Comparison of ENCODE assay signal across 23 mouse cellular contexts in the genomic region with DNA sequence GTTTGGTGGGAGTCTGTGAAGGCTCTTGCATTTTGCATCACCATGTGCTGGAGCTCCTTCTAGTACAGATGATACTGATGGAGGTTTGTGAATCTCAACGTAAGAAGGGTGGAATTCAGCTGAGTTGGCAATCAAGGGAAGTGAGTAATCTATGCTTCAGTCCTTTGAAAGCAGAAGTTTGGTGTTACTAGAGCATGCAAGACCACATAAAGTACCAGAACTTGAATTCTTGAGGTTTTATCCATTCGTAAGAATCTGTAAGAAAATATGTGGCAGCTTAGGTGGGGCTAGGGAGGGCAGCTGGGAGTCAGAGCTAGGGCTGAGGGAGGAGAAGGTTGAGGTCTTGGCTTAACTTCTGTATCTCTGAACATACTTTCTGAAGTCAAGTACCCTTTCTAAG. TPM values are rescaled to one million over a fixed set of nuclear protein-coding genes. Genes with fewer than 3 reads are reported as not detected.
A peak's percentile ranks its signal among the peaks of the same experiment; 100 is the strongest.
DNase-seq lines count a peak whose midpoint lies in the region; ATAC-seq and TF ChIP-seq lines count a peak whose summit lies in the region.
"Had no signal": no experiment of that assay in that cellular context is flagged by ENCODE, and none has a peak within 500 bp of the region (broad histone marks: within the 10 kb centered on the region; RNA-seq: fewer than 3 reads in every experiment).

No protein-coding gene starts in this region.

- TF ChIP-seq EP300 in CH12.LX (IDR thresholded peaks at IDR 0.05; ENCODE audit: low read length): no peak

- no peaks in the 10 kb centered on the region for H3K79me2 ChIP-seq in CH12.LX (replicated peaks; ENCODE audit: control insufficient read depth, extremely low read depth, insufficient read depth, poor library complexity, severe bottlenecking)

- WGBS in intestine, embryonic 15.5 days: 82% methylated on average over 2 of the region's 2 CpGs
- 66% methylated on average over 2 of the region's 2 CpGs for WGBS in intestine, postnatal 0 days
- 71% methylated on average over 2 of the region's 2 CpGs for WGBS in kidney, adult 2 months

- H3K9me3 ChIP-seq in intestine, embryonic 15.5 days: no peaks in the 10 kb centered on the region
- no peaks in the 10 kb centered on the region for H3K9me3 ChIP-seq in intestine, postnatal 0 days (ENCODE audit: control insufficient read depth)
- no peaks in the 10 kb centered on the region for H3K9me3 ChIP-seq in CH12.LX (replicated peaks; ENCODE audit: low read length)
- H3K9me3 ChIP-seq: embryonic facial prominence, embryonic 12.5 days; heart, embryonic 10.5 days; hindbrain, embryonic 13.5 days; limb, embryonic 12.5 days; midbrain, embryonic 15.5 days had no signal

- H3K4me1 ChIP-seq in intestine, embryonic 15.5 days (replicated peaks): no peaks in the 10 kb centered on the region
- no peaks in the 10 kb centered on the region for H3K4me1 ChIP-seq in intestine, postnatal 0 days (replicated peaks; ENCODE audit: control insufficient read depth, insufficient read depth, low read length)
- H3K4me1 ChIP-seq in CH12.LX (ENCODE audit: control insufficient read depth in 1 of 2, insufficient read depth in 2 of 2): peaks cover 2 to 29% of the 10 kb centered on the region in 2 experiments; a peak in 2 of 4 replicates
- H3K4me1 ChIP-seq in kidney, adult 2 months (ENCODE audit: control insufficient read depth, insufficient read depth, low read length): no peaks in the 10 kb centered on the region
- H3K4me1 ChIP-seq: embryonic facial prominence, embryonic 12.5 days; heart, embryonic 10.5 days; hindbrain, embryonic 13.5 days; limb, embryonic 12.5 days; midbrain, embryonic 15.5 days had no signal

- intact Hi-C loops in gastrocnemius, postnatal 36 days (cut with DNase I): no loop called here

- no peak overlapping the region for H3K4me2 ChIP-seq in intestine, embryonic 15.5 days (replicated peaks)
- no peak overlapping the region; the same call in 1 of the 2 replicates for H3K4me2 ChIP-seq in intestine, postnatal 0 days (replicated peaks; ENCODE audit: low read depth)
- peak overlapping the region; percentile 87 for H3K4me2 ChIP-seq in CH12.LX (ENCODE audit: insufficient read depth, low read depth, poor library complexity, severe bottlenecking)
- H3K4me2 ChIP-seq: embryonic facial prominence, embryonic 12.5 days; hindbrain, embryonic 13.5 days; limb, embryonic 12.5 days; midbrain, embryonic 15.5 days had no signal

- no peak overlapping the region for H3K4me3 ChIP-seq in intestine, embryonic 15.5 days (replicated peaks)
- H3K4me3 ChIP-seq in intestine, postnatal 0 days (ENCODE audit: low read depth, low read length): no peak overlapping the region
- peak overlapping the region in 1 of 3 experiments; percentile 55 for H3K4me3 ChIP-seq in CH12.LX (replicated peaks in 1 of 3; ENCODE audit: low read depth in 2 of 3, low read length in 2 of 3, poor library complexity in 1 of 3)
- H3K4me3 ChIP-seq in kidney, adult 2 months (ENCODE audit: insufficient read depth, low read depth, low read length): no peak overlapping the region
- H3K4me3 ChIP-seq: embryonic facial prominence, embryonic 12.5 days; heart, embryonic 10.5 days; hindbrain, embryonic 13.5 days; limb, embryonic 12.5 days; midbrain, embryonic 15.5 days had no signal

- DNase-seq in CH12.LX (ENCODE audit: extremely low read depth): peak; percentile 41
- no peak for DNase-seq in right cerebral cortex, adult 2 months (ENCODE audit: low spot score in 2 of 2)
- DNase-seq in kidney, adult 2 months: no peak
- no peak for DNase-seq in gastrocnemius, postnatal 36 days
- DNase-seq: adrenal gland, postnatal 36 days; cerebellum, adult 8-10 months; forebrain, postnatal 0 days; heart, postnatal 14 days; kidney, postnatal 36 days; retina, postnatal 1 day; right cerebral cortex, postnatal 4 days had no signal

- no peak for TF ChIP-seq RAD21 in CH12.LX (IDR thresholded peaks at IDR 0.05; ENCODE audit: low read depth, low read length)

- dilution Hi-C loops in CH12.LX (cut with MboI; ENCODE audit: extremely low pct_ligation_motif_present, extremely low pct_unique_long_range_greater_than_20kb, low sequenced_read_pairs): no loop called here

- H3K27ac ChIP-seq in intestine, embryonic 15.5 days: no peak overlapping the region
- no peak overlapping the region for H3K27ac ChIP-seq in intestine, postnatal 0 days (ENCODE audit: low read depth, low read length)
- H3K27ac ChIP-seq in CH12.LX (ENCODE audit: insufficient read depth, low read depth): no peak overlapping the region
- H3K27ac ChIP-seq in kidney, adult 2 months (ENCODE audit: insufficient read depth, low read depth, low read length): no peak overlapping the region
- H3K27ac ChIP-seq: embryonic facial prominence, embryonic 12.5 days; heart, embryonic 10.5 days; hindbrain, embryonic 13.5 days; limb, embryonic 12.5 days; liver, embryonic 14.5 days; midbrain, embryonic 15.5 days had no signal

- TF ChIP-seq CTCF in intestine, postnatal 0 days (IDR thresholded peaks at IDR 0.05; ENCODE audit: low read depth): no peak
- no peak for TF ChIP-seq CTCF in CH12.LX (conservative IDR thresholded peaks at IDR 0.05 in 1 of 2, IDR thresholded peaks at IDR 0.05 in 1 of 2; ENCODE audit: low read depth in 2 of 2, low read length in 2 of 2)
- TF ChIP-seq CTCF in kidney, adult 2 months (conservative IDR thresholded peaks at IDR 0.05; ENCODE audit: insufficient read depth, insufficient read length, low read depth, low read length): no peak

- no peaks in the 10 kb centered on the region for H3K36me3 ChIP-seq in intestine, embryonic 15.5 days
- H3K36me3 ChIP-seq in intestine, postnatal 0 days (ENCODE audit: control insufficient read depth, insufficient read depth): no peaks in the 10 kb centered on the region
- no peaks in the 10 kb centered on the region for H3K36me3 ChIP-seq in CH12.LX (replicated peaks in 1 of 2; ENCODE audit: control insufficient read depth in 1 of 2, insufficient read depth in 1 of 2, low read length in 1 of 2)
- H3K36me3 ChIP-seq in kidney, adult 2 months (ENCODE audit: control insufficient read depth, insufficient read depth, low read length): no peaks in the 10 kb centered on the region
- H3K36me3 ChIP-seq: embryonic facial prominence, embryonic 12.5 days; heart, embryonic 10.5 days; hindbrain, embryonic 13.5 days; limb, embryonic 12.5 days; midbrain, embryonic 15.5 days had no signal

- peak; percentile 23; the same call in 1 of the 2 replicates for ATAC-seq in intestine, embryonic 15.5 days
- ATAC-seq in intestine, postnatal 0 days: no peak
- peak; percentile 90 for ATAC-seq in common myeloid progenitor, adult 5-6 weeks (replicated peaks; ENCODE audit: low read depth, poor library complexity, severe bottlenecking)
- peak; percentile 55; the same call in 1 of the 2 replicates for ATAC-seq in monocyte, adult 5-6 weeks (replicated peaks; ENCODE audit: insufficient number of reproducible peaks, low FRiP score, low TSS enrichment, poor library complexity, severe bottlenecking)
- ATAC-seq: forebrain, postnatal 0 days; lung, postnatal 0 days; midbrain, embryonic 15.5 days had no signal

- no peaks in the 10 kb centered on the region for H3K27me3 ChIP-seq in intestine, embryonic 15.5 days (replicated peaks)
- no peaks in the 10 kb centered on the region for H3K27me3 ChIP-seq in intestine, postnatal 0 days (replicated peaks; ENCODE audit: control insufficient read depth, insufficient read depth, low read length)
- H3K27me3 ChIP-seq in CH12.LX (replicated peaks): no peaks in the 10 kb centered on the region
- H3K27me3 ChIP-seq in kidney, adult 2 months (replicated peaks; ENCODE audit: control insufficient read depth, insufficient read depth, low read length): no peaks in the 10 kb centered on the region
- H3K27me3 ChIP-seq: embryonic facial prominence, embryonic 12.5 days; hindbrain, embryonic 13.5 days; limb, embryonic 12.5 days; midbrain, embryonic 15.5 days had no signal

- no peak for TF ChIP-seq POLR2A in CH12.LX (IDR thresholded peaks at IDR 0.05; ENCODE audit: low read depth, low read length)
- no peak for TF ChIP-seq POLR2A in kidney, adult 2 months (IDR thresholded peaks at IDR 0.05; ENCODE audit: low read depth, low read length)

- H3K9ac ChIP-seq in intestine, embryonic 15.5 days: no peak overlapping the region
- no peak overlapping the region for H3K9ac ChIP-seq in intestine, postnatal 0 days (ENCODE audit: low read depth, low read length)
- H3K9ac ChIP-seq in CH12.LX (ENCODE audit: insufficient read depth, low read depth): peak overlapping the region; percentile 1; the same call in 1 of the 2 replicates
- H3K9ac ChIP-seq: embryonic facial prominence, embryonic 12.5 days; forebrain, postnatal 0 days; hindbrain, embryonic 13.5 days; limb, embryonic 12.5 days; liver, embryonic 14.5 days; midbrain, embryonic 15.5 days had no signal

- in situ Hi-C loops in CH12.LX (cut with MboI; ENCODE audit: low pct_ligation_motif_present, low pct_unique_long_range_greater_than_20kb, low sequenced_read_pairs): no loop called here

TF ChIP-seq in CH12.LX, 34 proteins besides CTCF, POLR2A, EP300 and RAD21:
- no peak for TF ChIP-seq GABPA (IDR thresholded peaks at IDR 0.05; ENCODE audit: insufficient replicate concordance, low read depth, low read length)
- TF ChIP-seq MAFK (IDR thresholded peaks at IDR 0.05; ENCODE audit: insufficient replicate concordance, low read length): peak; percentile 87
TF ChIP-seq in CH12.LX: peak in this region for 1.

RNA-seq across cellular contexts. Expression of gene Mrc1, which starts 15.5 kb away (rescaled TPM):
- 6.5 and 7.0 TPM in 2 replicates for polyA plus RNA-seq in intestine, embryonic 15.5 days (2015; fragmentation: Nextera tagmentation; extraction: Ambion mirVana)
- 3.1 and 3.8 TPM in 2 replicates for polyA plus RNA-seq in intestine, postnatal 0 days (2015; fragmentation: Nextera tagmentation; extraction: Ambion mirVana)
- total RNA-seq in CH12.LX (2012; rRNA removed): 0.13 and 0.17 TPM in 2 replicates
- 0.66 and 0.89 TPM in 2 replicates for total RNA-seq in CH12.LX (2014; rRNA removed)
- polyA plus RNA-seq in CH12.LX (2012; ENCODE audit: insufficient read length, low read depth): 0.73 and 0.89 TPM in 2 replicates
- total RNA-seq in common myeloid progenitor, adult 5-6 weeks (2017): 1.6 TPM in 1 of 2 replicates, not detected in the other
- 0.58 to 5.2 TPM (median 2.9 TPM) in 3 replicates for total RNA-seq in monocyte, adult 5-6 weeks (2017)
- polyA plus RNA-seq in kidney, adult 2 months (2012; rRNA removed): 0.71 and 1.6 TPM in 2 replicates
- total RNA-seq in gastrocnemius, postnatal 36 days (2021): 10 to 100 TPM; 10.1 to 13.1 TPM
- total RNA-seq: megakaryocyte-erythroid progenitor cell, adult 5-6 weeks had no signal
